Mouse (Mus musculus): ENCODE measurements around the gene Dnajb12.
A peak's percentile ranks its signal among the peaks of the same experiment; 100 is the strongest.
"Not testable (repeated sequence)": the region's sequence is repeated elsewhere in the genome, so short reads cannot be mapped to it uniquely, and the experiment has no call there.

Dnajb12 gene

GRCm38 (mm10) chr10:59873206-59873605 lies 6.2 kb upstream of the Dnajb12 start:
- no peak for DNase-seq

- no peak for DNase-seq
Observed at GRCm38 (mm10) chr10:59873613-59874012, 5.7 kb upstream of the Dnajb12 start.

- no peak for DNase-seq
Observed at GRCm38 (mm10) chr10:59875396-59875795, 4.0 kb upstream of the Dnajb12 start.

DNA sequence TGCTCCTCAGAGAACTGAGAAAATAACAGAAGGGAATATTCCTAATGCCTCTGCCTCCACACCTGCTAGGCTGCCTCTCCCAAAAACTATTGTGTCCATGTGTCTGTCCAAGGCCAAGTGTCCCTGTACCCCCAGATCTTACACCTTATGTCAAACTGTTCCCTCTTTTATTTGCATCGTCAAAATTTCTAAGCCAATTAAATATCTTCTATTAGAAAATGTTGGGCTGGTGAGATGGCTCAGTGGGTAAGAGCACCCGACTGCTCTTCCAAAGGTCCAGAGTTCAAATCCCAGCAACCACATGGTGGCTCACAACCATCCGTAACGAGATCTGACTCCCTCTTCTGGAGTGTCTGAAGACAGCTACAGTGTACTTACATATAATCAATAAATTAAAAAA lies 2.7 kb upstream of the Dnajb12 start:
- DNase-seq: not testable (repeated sequence)

DNA sequence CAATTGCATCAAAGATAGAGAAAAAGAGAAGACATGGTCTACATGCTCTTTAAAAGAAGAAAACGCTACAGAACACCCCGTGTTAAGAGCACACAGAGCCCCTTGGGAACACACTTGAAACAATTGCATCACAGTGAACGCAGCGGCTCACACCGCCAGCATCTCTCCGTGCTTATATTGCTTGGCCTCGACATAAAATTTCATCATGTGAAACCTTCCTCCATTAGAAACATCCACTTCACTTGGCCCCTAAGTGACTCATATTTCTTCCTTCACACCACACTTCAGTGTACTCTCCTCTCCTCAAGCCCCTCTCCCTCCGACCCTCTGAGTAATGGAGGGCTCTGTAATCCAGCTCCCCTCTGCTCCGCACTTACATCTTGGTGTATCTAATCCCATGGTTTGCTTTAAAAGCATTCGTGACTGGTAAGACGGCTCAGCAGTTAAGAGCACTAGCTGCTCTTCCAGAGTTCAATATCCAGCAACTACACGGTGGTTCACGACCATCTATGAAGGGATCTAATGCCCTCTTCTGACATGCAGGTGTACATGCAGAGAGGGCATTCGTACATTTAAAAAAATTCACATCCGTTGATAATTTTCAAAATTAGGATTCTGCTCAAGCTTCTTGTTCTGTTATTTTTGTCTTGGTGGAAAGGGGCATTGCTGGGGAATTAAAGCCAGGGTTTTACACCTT lies 1.8 kb upstream of the Dnajb12 start:
- DNase-seq: no peak

DNA sequence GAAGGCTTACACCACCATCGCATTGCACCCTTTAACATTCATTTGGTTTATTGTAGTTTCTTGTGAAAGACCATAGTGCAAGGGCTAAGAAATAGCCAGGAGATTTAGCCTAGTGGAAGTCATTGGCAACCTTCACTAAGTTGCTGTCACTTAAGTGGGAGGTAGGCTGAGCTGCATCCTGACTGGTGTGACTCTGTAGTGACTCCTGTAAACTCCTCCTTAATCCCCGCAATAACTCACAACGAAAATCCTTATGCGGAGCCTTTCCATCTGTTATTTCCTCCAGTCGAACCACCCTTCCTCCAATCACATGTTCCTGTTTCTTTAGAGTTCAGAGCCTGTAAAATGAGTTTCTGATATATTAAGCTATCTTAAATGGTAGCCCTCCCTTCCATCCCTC lies 533 bp upstream of the Dnajb12 start:
- peak in 1 of 2 experiments; percentile 26 for DNase-seq

- no peak for DNase-seq
Observed at GRCm38 (mm10) chr10:59880029-59880386, 652 bp downstream of the Dnajb12 start.

GRCm38 (mm10) chr10:59880837-59881236 lies 1.5 kb downstream of the Dnajb12 start:
- DNase-seq: no peak

GRCm38 (mm10) chr10:59884327-59885173 lies 5.2 kb downstream of the Dnajb12 start:
- no peak for DNase-seq

GRCm38 (mm10) chr10:59885174-59886080 lies 6.1 kb downstream of the Dnajb12 start:
- no peak for DNase-seq

- DNase-seq: no peak
Observed at GRCm38 (mm10) chr10:59886081-59886466, 6.7 kb downstream of the Dnajb12 start.

DNA sequence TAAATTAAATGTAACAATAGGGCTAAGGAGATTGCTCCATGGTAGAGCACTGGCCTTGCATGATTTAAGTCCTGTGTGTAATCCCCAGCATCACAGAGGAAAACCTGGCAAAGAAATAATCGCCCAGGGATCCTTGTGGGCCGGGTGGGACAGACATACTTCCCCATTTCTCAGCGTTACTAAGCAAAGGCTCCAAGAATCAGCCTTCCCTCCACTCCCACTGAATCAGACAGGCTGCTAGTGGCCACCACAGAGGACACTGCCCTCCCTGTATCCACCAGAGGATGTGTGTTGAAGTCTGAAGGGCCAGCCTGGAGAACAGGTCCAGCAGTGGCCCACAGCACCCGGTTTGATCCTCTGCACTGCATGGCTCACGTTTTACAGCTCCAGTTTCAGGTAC lies 8.1 kb downstream of the Dnajb12 start:
- no peak for DNase-seq

- no peak for DNase-seq
Observed at GRCm38 (mm10) chr10:59889339-59889738, 10.0 kb downstream of the Dnajb12 start.

DNA sequence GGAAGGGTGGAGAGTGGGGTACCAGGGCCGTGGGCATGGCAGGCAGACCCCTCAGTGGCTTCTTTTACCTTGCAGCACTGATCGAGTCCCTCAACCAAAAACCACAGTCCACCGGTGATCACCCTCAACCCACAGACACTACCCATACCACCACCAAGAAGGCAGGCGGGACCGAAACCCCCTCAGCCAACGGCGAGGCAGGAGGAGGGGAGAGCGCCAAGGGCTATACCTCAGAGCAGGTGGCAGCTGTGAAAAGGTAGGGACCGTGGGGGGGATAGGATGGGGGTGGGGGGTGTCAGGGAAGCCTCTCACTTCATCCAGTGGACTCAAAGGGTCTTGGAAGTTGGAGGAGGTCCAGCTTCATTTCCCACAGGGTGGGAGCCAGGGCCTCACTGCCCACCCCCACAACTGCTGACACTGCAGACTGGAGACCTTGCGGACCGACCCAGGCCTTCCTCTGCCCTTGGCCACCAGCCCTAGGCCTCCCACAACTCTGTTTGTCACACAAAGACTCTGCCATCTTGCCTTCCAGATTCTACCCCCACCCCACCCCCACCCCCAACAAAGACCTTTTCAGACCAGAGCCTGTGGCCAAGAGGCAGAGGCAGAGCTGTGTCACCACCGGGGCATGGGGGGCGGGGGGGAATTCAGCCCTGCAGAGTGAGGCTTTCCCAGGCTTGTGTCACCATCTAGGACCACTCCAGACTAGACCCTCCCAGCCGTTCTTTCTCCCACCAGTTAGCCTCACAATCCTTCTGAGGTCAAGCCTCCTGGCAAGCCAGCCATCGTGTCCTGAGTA lies 10.8 kb downstream of the Dnajb12 start:
- no peak for DNase-seq

DNA sequence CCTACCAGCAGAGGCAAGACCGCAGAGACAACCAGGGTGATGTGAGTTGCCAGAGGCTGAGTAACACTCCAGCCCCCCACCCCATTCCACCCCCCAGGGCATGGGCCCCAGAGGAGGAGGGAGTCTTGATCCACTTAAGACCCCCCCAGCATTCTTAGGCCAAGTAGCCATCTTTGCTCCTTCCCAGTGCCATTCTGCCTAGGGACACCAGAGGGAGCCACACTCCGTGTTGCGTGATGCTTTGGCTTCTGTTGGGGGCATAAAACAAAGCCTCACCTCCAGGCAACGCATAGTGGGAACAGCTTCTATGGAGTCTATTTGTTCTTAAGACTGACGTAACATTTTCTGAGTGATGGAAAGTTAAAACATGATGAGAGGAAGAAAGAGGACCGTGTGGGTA lies 13.6 kb downstream of the Dnajb12 start:
- DNase-seq: peak; percentile 78

GRCm38 (mm10) chr10:59894251-59895160 lies 15.2 kb downstream of the Dnajb12 start:
- peak; percentile 65 to 72 for DNase-seq

DNA sequence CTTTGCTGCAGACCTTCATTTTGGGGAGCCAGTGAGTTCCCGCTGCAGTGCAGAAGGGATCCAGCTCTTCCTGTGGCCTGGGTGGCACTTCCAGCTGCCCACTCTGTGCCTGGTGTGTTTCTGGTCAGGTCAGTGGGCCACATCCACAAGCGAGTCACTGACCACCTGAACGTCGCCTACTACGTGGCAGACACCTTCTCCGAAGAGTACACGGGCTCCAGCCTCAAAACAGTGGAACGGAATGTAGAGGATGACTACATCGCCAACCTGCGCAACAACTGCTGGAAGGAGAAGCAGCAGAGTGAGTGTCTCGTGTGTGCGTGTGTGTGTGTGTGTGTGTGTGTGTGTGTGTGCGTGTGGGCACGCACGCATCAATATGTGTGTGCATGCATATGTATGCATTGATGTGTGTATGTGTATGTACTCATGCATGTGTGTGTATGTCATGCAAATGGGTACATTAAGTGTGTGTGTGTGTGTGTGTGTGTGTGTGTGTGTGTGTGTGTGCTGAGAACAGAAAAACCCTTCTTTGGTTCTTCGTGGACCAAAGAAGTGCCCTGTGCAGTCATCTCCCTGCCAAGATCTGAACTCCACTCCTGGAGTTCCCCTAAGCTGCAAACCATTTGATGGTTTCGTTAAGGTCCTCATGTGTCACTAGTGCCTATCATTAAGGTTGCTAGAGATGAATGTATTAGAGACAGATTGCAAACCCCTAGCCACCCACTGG lies 16.3 kb downstream of the Dnajb12 start:
- no peak for DNase-seq

DNA sequence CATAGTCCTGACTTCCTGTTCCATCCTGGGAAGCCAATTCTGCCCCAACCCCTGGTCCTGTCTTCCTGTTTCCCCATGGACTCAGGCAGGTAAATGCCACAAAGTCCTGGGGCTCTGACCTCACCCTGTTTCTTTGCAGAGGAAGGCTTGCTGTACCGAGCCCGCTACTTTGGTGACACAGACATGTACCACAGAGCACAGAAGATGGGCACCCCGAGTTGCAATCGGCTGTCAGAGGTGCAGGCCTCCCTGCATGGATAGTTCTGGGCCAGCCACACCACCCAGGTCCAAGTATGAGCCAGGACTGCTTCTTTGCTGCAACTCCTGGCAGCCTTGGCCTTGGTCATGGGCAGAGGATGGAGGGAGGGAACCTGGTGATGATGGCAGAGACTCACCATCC lies 16.9 kb downstream of the Dnajb12 start:
- DNase-seq: no peak

DNA sequence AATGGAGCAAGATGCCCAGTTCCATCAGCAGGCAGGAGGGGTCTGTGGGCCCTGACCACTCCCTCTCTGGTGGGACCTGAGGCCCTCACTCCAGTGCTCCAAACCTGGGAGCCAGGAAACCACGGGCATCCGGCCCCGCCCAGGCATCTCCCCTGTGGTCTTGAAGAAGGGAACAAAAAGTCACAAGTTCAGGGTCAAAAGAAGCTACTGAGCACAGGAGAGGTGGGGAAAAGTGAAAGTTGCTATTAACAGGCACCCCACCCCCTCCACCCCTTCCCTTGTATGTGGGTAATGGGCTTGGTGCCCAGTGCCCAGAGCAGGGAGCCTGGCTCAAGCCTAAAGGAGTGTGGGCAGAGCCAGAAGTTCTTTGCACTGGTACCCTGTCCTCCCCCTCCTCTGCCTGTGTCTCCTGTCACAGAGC lies 17.6 kb downstream of the Dnajb12 start:
- no peak for DNase-seq

DNA sequence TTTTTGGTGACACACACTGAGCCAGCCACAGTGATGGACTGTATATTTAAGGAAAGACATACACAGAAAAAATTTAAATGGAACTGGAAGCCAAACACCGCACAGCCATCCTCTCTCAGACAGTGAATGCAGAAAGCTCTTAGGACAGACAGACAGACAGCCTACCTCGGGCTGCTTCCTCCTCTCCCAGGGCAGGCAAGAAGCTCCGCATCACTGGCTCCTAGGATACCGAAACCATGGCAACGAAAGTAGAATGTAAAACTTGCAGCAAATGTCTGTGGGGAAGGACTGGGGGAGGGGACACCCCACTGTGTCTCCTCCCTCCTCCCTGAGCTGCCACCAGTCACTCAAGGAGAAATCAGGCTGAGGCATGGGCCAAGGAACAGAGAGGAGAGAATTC lies 18.2 kb downstream of the Dnajb12 start:
- no peak for DNase-seq
